Mouse (Mus musculus): Measurements from ENCODE around the gene Mcf2l.

DNA sequence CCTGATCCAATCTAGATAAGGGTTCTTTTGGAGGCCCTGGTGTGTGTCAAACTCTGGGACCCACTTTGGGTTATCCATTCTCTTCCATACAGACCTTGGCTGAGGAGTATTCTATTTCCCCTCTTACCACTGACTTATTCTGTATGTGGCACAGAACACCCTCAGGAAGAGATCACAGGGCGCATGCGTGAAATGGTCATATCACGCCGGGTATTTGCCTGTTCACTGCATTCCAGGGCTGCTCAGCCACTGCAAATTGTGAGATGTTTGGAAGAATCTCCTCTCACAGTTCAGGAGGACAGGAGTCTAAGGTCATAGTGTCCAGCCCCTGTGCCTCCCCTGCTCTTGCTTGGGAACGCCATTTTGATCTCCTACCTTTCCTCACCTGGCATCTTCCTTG lies 3.0 kb upstream of the Mcf2l start:
- TF ChIP-seq HCFC1 (IDR thresholded peaks at IDR 0.05; ENCODE audit: borderline replicate concordance, insufficient read depth, low read length) (no peak), ZNF384 (IDR thresholded peaks at IDR 0.05; ENCODE audit: low read depth, low read length) (no peak), ZC3H11A (IDR thresholded peaks at IDR 0.05; ENCODE audit: borderline replicate concordance, low read depth, low read length) (no peak), CHD2 (IDR thresholded peaks at IDR 0.05; ENCODE audit: low read depth, low read length) (no peak), MAFK (IDR thresholded peaks at IDR 0.05; ENCODE audit: insufficient read depth, low read depth, low read length) (no peak)
